Mouse (Mus musculus) brain, embryonic 14.5 days (tissue): ENCODE results near the gene Tob1. TPM values are rescaled to one million over a fixed set of nuclear protein-coding genes. Genes with fewer than 3 reads are reported as not detected.
A peak's percentile ranks its signal among the peaks of the same experiment; 100 is the strongest.

Experiments used
- DNase-seq: peaks from one replicate; pipeline ENCODE4 v3.0.0-alpha.2; 2011; ENCODE audit warnings: low read depth
- CTCF ChIP-seq: fragments of 200-500 bp; IDR thresholded peaks from 2 replicates; pipeline ENCODE4 v1.5.1; 2012; ENCODE audit warnings: inconsistent platforms, mild to moderate bottlenecking, moderate library complexity, borderline replicate concordance; ENCODE audit not compliant: insufficient read depth, insufficient read length; ENCODE audit errors: extremely low read depth
- POLR2A ChIP-seq: fragments of 200-500 bp; IDR thresholded peaks from 2 replicates; pipeline ENCODE4 v1.6.1; 2012; ENCODE audit warnings: mild to moderate bottlenecking, inconsistent platforms, borderline replicate concordance; ENCODE audit not compliant: poor library complexity, insufficient read depth, insufficient read length, severe bottlenecking; ENCODE audit errors: extremely low read depth
- polyA plus RNA-seq: library from polyadenylated mRNA; depleted of rRNA; stranded (reverse); fragments of >200 nt; gene quantifications from 2 replicates; pipeline ENCODE4 v1.2.3, GENCODE M21; 2012

Tob1 gene
- polyA plus RNA-seq, 1 experiment, result 29.9 TPM

DNA sequence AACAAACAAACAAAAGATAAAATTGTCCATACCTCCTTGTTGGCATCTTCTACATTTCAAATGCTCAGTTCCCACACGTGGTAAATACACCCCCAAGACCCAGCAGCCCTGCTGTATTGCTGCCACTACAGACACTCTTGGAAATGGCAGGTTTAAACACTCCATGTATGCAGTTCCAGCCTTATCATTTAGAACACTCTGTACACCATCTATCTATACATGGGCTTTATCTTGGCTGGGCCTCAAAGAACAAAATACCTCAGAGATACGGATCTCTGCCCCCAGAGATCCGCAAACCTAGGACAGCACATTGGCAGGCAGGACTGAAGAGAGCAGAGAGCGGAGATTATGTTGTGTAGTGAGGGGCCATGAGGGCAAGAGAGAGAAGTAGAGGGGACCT, 31.1 kb upstream of the Tob1 start:
- no peak for DNase-seq

GRCm38 (mm10) chr11:94181694-94182093, 29.6 kb upstream of the Tob1 start:
- no peak for DNase-seq
- no peak for TF ChIP-seq POLR2A
- TF ChIP-seq CTCF, result no peak

More for the DNA sequence above, 31.1 kb upstream of the Tob1 start:
- no peak for TF ChIP-seq POLR2A
- TF ChIP-seq CTCF, result no peak

- DNase-seq, result no peak
- no peak for TF ChIP-seq POLR2A
- TF ChIP-seq CTCF, result no peak
Observed at GRCm38 (mm10) chr11:94182711-94183110, 28.5 kb upstream of the Tob1 start.

GRCm38 (mm10) chr11:94183120-94183519, 28.1 kb upstream of the Tob1 start:
- no peak for TF ChIP-seq POLR2A
- TF ChIP-seq CTCF, result no peak
- DNase-seq, result no peak

DNA sequence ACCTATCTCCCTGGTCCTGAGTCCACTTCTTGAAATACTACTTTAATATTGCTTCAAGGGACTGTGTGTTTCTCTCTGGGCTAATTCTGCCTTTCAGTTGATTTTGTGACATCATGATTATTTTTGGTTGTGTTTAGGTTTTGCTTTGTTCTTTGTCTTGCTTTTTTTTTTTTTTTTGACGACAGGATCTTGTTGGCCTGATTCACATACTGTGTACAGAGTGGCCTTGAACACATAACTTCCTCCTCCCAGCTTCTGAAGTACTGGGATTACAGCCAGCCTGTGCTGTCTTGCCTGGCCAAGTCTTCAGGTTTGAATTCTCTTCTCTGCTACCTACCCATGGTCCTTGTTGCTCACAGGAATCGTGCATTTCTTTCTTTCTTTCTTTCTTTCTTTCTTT, 27.6 kb upstream of the Tob1 start:
- TF ChIP-seq POLR2A, result no peak
- no peak for TF ChIP-seq CTCF
- DNase-seq, result no peak

- no peak for DNase-seq
- TF ChIP-seq POLR2A, result no peak
- no peak for TF ChIP-seq CTCF
Observed at GRCm38 (mm10) chr11:94189579-94189978, 21.7 kb upstream of the Tob1 start.

GRCm38 (mm10) chr11:94190665-94191064, 20.6 kb upstream of the Tob1 start:
- TF ChIP-seq POLR2A (no peak), CTCF (no peak)
- DNase-seq, result no peak

DNA sequence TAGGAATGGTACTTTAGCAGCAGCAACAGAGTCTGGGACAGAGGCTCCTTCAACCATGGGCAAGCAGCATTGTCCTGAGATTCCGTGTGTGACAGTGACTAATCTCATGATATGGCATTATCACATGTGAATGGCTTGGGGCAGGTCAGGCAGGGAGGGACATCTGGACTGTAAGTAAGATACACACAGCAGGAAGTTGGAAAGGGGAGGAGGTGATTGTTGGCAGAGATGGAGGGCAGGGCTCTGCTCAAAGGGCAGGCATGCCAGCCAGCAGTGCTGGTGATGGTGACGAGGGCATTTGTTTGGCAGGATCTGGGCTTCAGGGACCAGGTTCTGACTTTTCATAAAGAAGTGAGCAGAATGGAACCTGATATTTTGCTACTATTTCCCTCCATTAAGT, 18.1 kb upstream of the Tob1 start:
- TF ChIP-seq CTCF, result no peak
- peak; percentile 14 for DNase-seq

DNA sequence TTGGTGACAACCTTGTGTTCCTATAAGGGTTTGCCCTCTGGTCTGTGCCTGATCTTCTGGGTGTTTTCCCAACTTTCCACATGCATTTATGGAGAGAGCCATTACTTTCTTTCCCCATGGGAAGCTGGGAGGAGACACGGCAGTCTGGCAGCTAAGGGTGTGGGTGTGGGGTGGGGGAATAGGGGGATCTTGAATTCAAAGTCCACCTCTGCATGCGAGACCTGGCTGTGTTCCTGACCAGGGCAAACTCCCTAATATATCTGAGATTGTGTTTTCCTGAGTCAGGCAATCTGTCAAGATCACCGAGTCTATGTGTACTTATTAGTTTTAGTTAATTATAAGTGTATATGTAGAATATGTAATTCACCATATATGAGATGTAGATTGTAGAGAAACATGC, 14.9 kb upstream of the Tob1 start:
- no peak for TF ChIP-seq CTCF
- no peak for TF ChIP-seq POLR2A

DNA sequence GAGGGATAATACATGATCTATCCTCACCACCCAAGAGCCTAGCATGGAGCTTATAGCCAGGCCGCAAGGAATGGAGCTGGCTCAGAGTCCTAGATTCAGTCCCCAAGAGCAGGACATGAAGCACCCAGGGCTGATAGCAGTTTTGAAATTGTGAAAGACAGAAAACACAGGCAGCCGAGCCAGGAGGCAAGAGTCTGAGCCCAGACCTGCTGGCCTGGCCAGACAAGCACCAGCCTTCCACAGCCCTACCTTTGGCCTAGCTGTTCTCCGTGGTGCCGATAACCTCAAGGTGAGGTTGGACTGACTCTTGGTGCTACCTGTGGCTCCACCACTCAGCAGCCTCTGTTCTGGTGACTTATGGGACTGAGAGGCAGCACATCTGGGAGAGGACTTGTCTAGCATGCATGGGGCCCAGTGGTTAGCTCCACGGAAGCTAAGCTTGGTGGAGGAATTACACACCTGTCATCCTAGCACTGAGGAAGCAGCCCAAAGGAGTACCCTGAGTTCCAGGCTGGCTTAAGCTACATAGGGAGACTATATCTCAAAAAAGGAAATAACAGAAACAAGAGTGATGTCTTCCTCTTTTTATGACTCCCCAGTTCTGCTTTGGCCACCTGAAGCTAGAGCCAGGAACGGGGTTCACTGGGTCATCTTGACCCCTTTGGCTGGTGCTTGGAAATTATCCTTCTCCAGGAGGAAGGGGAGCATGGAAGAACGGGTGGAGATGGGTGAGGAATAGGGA, 12.7 kb upstream of the Tob1 start:
- DNase-seq, result no peak
- no peak for TF ChIP-seq CTCF
- TF ChIP-seq POLR2A, result no peak

More for the DNA sequence above, 14.9 kb upstream of the Tob1 start:
- no peak for DNase-seq

DNA sequence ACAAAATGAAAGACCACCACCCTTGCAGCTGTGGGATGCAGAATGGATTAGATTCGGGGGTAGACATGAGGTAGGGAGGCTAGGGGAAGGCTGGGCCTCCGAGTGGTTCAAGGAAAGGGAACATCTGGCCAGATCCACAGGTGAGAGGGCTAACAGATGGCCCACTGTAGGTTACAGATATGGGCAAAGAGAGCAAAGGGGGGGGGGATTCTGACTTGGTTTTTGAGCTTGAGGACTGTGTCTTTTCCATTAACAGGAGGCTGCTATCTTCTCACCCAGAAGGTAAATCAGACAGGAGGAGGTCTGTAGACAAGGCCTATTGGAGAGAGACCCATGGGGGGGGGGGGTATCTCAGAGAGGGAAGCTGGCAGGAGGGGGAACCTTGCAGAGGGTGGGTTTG, 11.5 kb upstream of the Tob1 start:
- TF ChIP-seq CTCF (no peak), POLR2A (no peak)
- DNase-seq, result no peak

DNA sequence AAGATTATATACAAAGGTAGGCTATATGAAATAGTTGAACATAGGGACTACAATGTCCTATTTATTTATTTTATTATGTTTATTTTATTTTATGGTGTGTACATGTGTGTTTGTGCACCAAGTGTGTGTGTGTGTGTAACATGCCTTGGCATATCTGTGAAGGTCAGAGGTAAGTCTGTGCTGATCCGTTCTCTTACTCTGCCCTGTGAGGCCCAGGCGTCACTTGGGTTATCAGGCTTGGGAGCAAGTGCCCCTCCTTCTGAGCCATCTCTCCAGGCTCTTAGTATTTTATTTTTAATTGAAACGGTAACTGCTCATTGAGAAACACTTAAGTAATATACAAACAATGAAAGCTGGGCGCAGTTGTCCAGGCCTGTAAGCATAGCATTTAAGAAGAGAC, 10.8 kb upstream of the Tob1 start:
- DNase-seq, result no peak
- TF ChIP-seq CTCF (no peak), POLR2A (no peak)
